Comparison of ENCODE assay signal across 8 mouse cellular contexts in the genomic region with DNA sequence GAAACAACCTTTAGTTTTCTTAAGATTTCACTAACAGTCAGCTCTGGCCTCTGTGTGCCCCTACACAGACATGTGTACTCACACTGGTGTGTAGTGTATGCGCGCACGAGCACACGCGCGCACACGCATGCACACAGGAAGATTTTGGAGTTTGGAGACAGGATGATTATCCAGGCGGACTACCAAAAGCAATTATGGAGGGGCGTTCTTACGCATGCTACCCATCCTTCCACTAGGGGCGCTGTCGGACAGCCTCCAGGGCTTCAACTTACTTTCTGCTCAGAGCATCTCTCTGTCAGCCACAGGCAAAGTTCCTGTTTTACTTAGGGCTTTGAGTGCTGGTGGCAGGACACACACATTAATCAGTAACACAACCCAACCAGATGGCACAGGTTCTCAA. TPM values are rescaled to one million over a fixed set of nuclear protein-coding genes. Genes with fewer than 3 reads are reported as not detected.
DNase-seq lines count a peak whose midpoint lies in the region; ATAC-seq lines count a peak whose summit lies in the region.

No protein-coding gene starts in this region.

- H3K36me3 ChIP-seq in hindbrain, embryonic 10.5 days = no peaks in the 10 kb centered on the region
- no peaks in the 10 kb centered on the region for H3K36me3 ChIP-seq in hindbrain, embryonic 16.5 days (ENCODE audit: control insufficient read depth, insufficient read depth, low read length)

- no peaks in the 10 kb centered on the region for H3K9me3 ChIP-seq in hindbrain, embryonic 10.5 days
- no peaks in the 10 kb centered on the region for H3K9me3 ChIP-seq in hindbrain, embryonic 16.5 days (ENCODE audit: control insufficient read depth, low read length)

- WGBS in hindbrain, embryonic 10.5 days = 46% methylated on average over 12 of the region's 12 CpGs
- WGBS in hindbrain, embryonic 16.5 days = 42% methylated on average over 12 of the region's 12 CpGs
- WGBS in large intestine, adult 2 months = 51% methylated on average over 12 of the region's 12 CpGs

- no peaks in the 10 kb centered on the region for H3K4me1 ChIP-seq in hindbrain, embryonic 10.5 days (replicated peaks)
- H3K4me1 ChIP-seq in hindbrain, embryonic 16.5 days (ENCODE audit: control insufficient read depth, insufficient read depth, low read depth, low read length) = no peaks in the 10 kb centered on the region

- no peak overlapping the region for H3K9ac ChIP-seq in hindbrain, embryonic 16.5 days (ENCODE audit: low read depth, low read length)

- no peak overlapping the region for H3K4me3 ChIP-seq in hindbrain, embryonic 10.5 days
- H3K4me3 ChIP-seq in hindbrain, embryonic 16.5 days (ENCODE audit: low read length) = no peak overlapping the region

- no peak for ATAC-seq in hindbrain, embryonic 16.5 days
- peak; percentile 93 for ATAC-seq in granulocyte monocyte progenitor cell, adult 5-6 weeks (replicated peaks; ENCODE audit: poor library complexity, severe bottlenecking)

- DNase-seq in hindbrain, embryonic 10.5 days (ENCODE audit: low spot score) = peak; percentile 68
- peak; percentile 46 for DNase-seq in adrenal gland, adult 2 months
- peak; percentile 90 for DNase-seq in embryo, embryonic 10.5 days (ENCODE audit: low spot score)
- DNase-seq in large intestine, adult 2 months (ENCODE audit: low read depth, low spot score) = peak; percentile 13
- DNase-seq in lung, postnatal 25 days (ENCODE audit: low spot score) = peak; percentile 57
- peak; percentile 34 for DNase-seq in spleen, adult 12 weeks (ENCODE audit: low spot score)

- no peak overlapping the region for H3K4me2 ChIP-seq in hindbrain, embryonic 16.5 days (ENCODE audit: low read length)

- no peaks in the 10 kb centered on the region for H3K27me3 ChIP-seq in hindbrain, embryonic 10.5 days (ENCODE audit: insufficient read depth, poor library complexity, severe bottlenecking)
- H3K27me3 ChIP-seq in hindbrain, embryonic 16.5 days (replicated peaks; ENCODE audit: control insufficient read depth, insufficient read depth, low read length) = no peaks in the 10 kb centered on the region

- no peak overlapping the region for H3K27ac ChIP-seq in hindbrain, embryonic 10.5 days
- H3K27ac ChIP-seq in hindbrain, embryonic 16.5 days (ENCODE audit: low read depth, low read length) = no peak overlapping the region

RNA-seq across cellular contexts. Expression of a gene that starts 57.6 kb away (rescaled TPM):
- 15.6 and 16.3 TPM in 2 replicates for polyA plus RNA-seq in hindbrain, embryonic 10.5 days (2016; fragmentation: Nextera tagmentation; extraction: Ambion mirVana)
- polyA plus RNA-seq in hindbrain, embryonic 16.5 days (2015; fragmentation: Nextera tagmentation; extraction: Ambion mirVana) = 61.6 and 78.8 TPM in 2 replicates
- total RNA-seq in adrenal gland, adult 2 months (2021) = 10 to 100 TPM; 70.3 to 73.3 TPM
- polyA plus RNA-seq in adrenal gland, adult 2 months (2012; rRNA removed) = 1.7 and 1.9 TPM in 2 replicates
- 10.9 and 19.6 TPM in 2 replicates for total RNA-seq in granulocyte monocyte progenitor cell, adult 5-6 weeks (2014; fragmentation: Nextera tagmentation)
- total RNA-seq in granulocyte monocyte progenitor cell, adult 5-6 weeks (2017) = 18.7 and 23.1 TPM in 2 replicates
- 10.4 and 14.8 TPM in 2 replicates for polyA plus RNA-seq in large intestine, adult 2 months (2012; rRNA removed)

Comparison
In these comparisons a context has a peak if more than half of its experiments do, and no peak if none do; other contexts are left out.
1. DNase-seq: peak in every context shown above with its lines; median percentile 90 in embryo, embryonic 10.5 days; 68 in hindbrain, embryonic 10.5 days; 57 in lung, postnatal 25 days; 46 in adrenal gland, adult 2 months; 34 in spleen, adult 12 weeks; 13 in large intestine, adult 2 months.